Mouse (Mus musculus) thymus, adult 2 months (tissue): ENCODE data around the gene Eid3.

Source experiments
- CTCF ChIP-seq: fragments of 200-500 bp; IDR thresholded peaks from 2 replicates; pipeline ENCODE4 v1.5.1; 2012; ENCODE audit warnings: mild to moderate bottlenecking, control low read depth, low read length, moderate library complexity, borderline replicate concordance; ENCODE audit not compliant: control insufficient read depth, poor library complexity, insufficient read depth; ENCODE audit errors: extremely low read depth
- POLR2A ChIP-seq: fragments of 200-500 bp; IDR thresholded peaks from 2 replicates; pipeline ENCODE4 v1.6.1; 2012; ENCODE audit warnings: mild to moderate bottlenecking, low read length, control low read depth, moderate library complexity; ENCODE audit not compliant: control insufficient read depth, poor library complexity, insufficient read depth; ENCODE audit errors: extremely low read depth

GRCm38 (mm10) chr10:82866832-82867231, 406 bp downstream of the Eid3 start:
- TF ChIP-seq CTCF (no peak), POLR2A (no peak)
